Mouse (Mus musculus) CH12.LX (cell line): ENCODE measurements around the gene Arhgef19. TPM values are rescaled to one million over a fixed set of nuclear protein-coding genes. Genes with fewer than 3 reads are reported as not detected.

Experiments used
- DNase-seq: peaks from one replicate; pipeline ENCODE4 v3.0.0-alpha.2; 2013; ENCODE audit errors: extremely low read depth
- H3K27ac ChIP-seq: 2 replicates; pipeline ENCODE4 v1.5.1; 2012; ENCODE audit warnings: low read depth, mild to moderate bottlenecking, control low read depth, moderate library complexity; ENCODE audit not compliant: insufficient read depth
- H3K27me3 ChIP-seq: replicated peaks from 2 replicates; pipeline ENCODE3; 2012; ENCODE audit warnings: inconsistent platforms
- H3K36me3 ChIP-seq, 2 experiments: replicated peaks in 1 of 2; 2 replicates each; pipeline versions ENCODE3 to v1.6.1; 2012; ENCODE audit warnings: inconsistent platforms in 1 of 2, low read length in 1 of 2, mild to moderate bottlenecking in 1 of 2, mixed read lengths in 1 of 2, moderate library complexity in 1 of 2; ENCODE audit not compliant: control insufficient read depth in 1 of 2, insufficient read depth in 1 of 2
- H3K4me1 ChIP-seq, 2 experiments: 2 replicates each; pipeline ENCODE4 v1.6.1; 2012; ENCODE audit warnings: inconsistent platforms in 1 of 2, moderate library complexity in 1 of 2; ENCODE audit not compliant: insufficient read depth in 2 of 2, control insufficient read depth in 1 of 2
- H3K4me2 ChIP-seq: 2 replicates; pipeline ENCODE4 v1.6.1; 2012; ENCODE audit warnings: low read depth, mild to moderate bottlenecking, control low read depth; ENCODE audit not compliant: poor library complexity, insufficient read depth, severe bottlenecking
- H3K4me3 ChIP-seq, 3 experiments: fragments of 150-350 bp in 1 of 3; sonication (generic) in 1 of 3; replicated peaks in 1 of 3; 2 replicates each; pipeline versions ENCODE3 to v1.5.1; 2011 to 2012; ENCODE audit warnings: low read depth in 2 of 3, low read length in 2 of 3, mild to moderate bottlenecking in 2 of 3, moderate library complexity in 2 of 3, control low read depth in 1 of 3, improper control_type of control experiment in 1 of 3, inconsistent platforms in 1 of 3, mixed read lengths in 1 of 3; ENCODE audit not compliant: poor library complexity in 1 of 3
- H3K79me2 ChIP-seq: replicated peaks from 2 replicates; pipeline ENCODE4 v1.6.1; 2012; ENCODE audit warnings: mild to moderate bottlenecking, moderate library complexity; ENCODE audit not compliant: control insufficient read depth, poor library complexity, insufficient read depth, severe bottlenecking; ENCODE audit errors: extremely low read depth
- H3K9ac ChIP-seq: 2 replicates; pipeline ENCODE4 v1.6.1; 2012; ENCODE audit warnings: low read depth, mild to moderate bottlenecking, control low read depth, moderate library complexity; ENCODE audit not compliant: insufficient read depth
- H3K9me3 ChIP-seq: replicated peaks from 2 replicates; pipeline ENCODE3; 2012; ENCODE audit warnings: low read length, inconsistent platforms, mixed read lengths
- CTCF ChIP-seq, 2 experiments: IDR thresholded peaks in 1 of 2; conservative IDR thresholded peaks in 1 of 2; 2 replicates each; pipeline ENCODE4 v1.5.1; 2011 to 2012; ENCODE audit warnings: low read depth in 2 of 2, low read length in 2 of 2, improper control_type of control experiment in 1 of 2, inconsistent platforms in 1 of 2, mild to moderate bottlenecking in 1 of 2, moderate library complexity in 1 of 2
- ELF1 ChIP-seq: IDR thresholded peaks from 2 replicates; pipeline ENCODE4 v1.6.1; 2014; ENCODE audit warnings: low read depth, mild to moderate bottlenecking, inconsistent platforms, low read length, improper control_type of control experiment
- GABPA ChIP-seq: IDR thresholded peaks from 2 replicates; pipeline ENCODE4 v1.6.1; 2012; ENCODE audit warnings: low read depth, low read length, improper control_type of control experiment, inconsistent platforms; ENCODE audit not compliant: insufficient replicate concordance
- HCFC1 ChIP-seq: IDR thresholded peaks from 2 replicates; pipeline ENCODE4 v1.6.1; 2012; ENCODE audit warnings: low read depth, mild to moderate bottlenecking, inconsistent platforms, low read length, improper control_type of control experiment
- JUN ChIP-seq: IDR thresholded peaks from 2 replicates; pipeline ENCODE4 v1.6.1; 2011; ENCODE audit warnings: low read depth, mild to moderate bottlenecking, low read length, improper control_type of control experiment, moderate library complexity; ENCODE audit not compliant: insufficient read depth
- JUND ChIP-seq: conservative IDR thresholded peaks from 2 replicates; pipeline ENCODE4 v1.6.1; 2011; ENCODE audit warnings: low read depth, low read length, improper control_type of control experiment
- KAT2A ChIP-seq: IDR thresholded peaks from 2 replicates; pipeline ENCODE4 v1.6.1; 2012; ENCODE audit warnings: low read length, improper control_type of control experiment, inconsistent platforms; ENCODE audit not compliant: insufficient replicate concordance
- MAFK ChIP-seq: IDR thresholded peaks from 2 replicates; pipeline ENCODE4 v1.6.1; 2011; ENCODE audit warnings: low read length, improper control_type of control experiment; ENCODE audit not compliant: insufficient replicate concordance
- MAZ ChIP-seq: IDR thresholded peaks from 2 replicates; pipeline ENCODE4 v1.6.1; 2012; ENCODE audit warnings: low read depth, mild to moderate bottlenecking, inconsistent platforms, low read length, improper control_type of control experiment, moderate library complexity
- MEF2A ChIP-seq: IDR thresholded peaks from 2 replicates; pipeline ENCODE4 v1.6.1; 2014; ENCODE audit warnings: low read depth, mild to moderate bottlenecking, inconsistent platforms, low read length, improper control_type of control experiment, borderline replicate concordance
- MYC ChIP-seq: IDR thresholded peaks from 2 replicates; pipeline ENCODE4 v1.6.1; 2011; ENCODE audit warnings: low read depth, mild to moderate bottlenecking, improper control_type of control experiment, low read length
- NELFE ChIP-seq: IDR thresholded peaks from 2 replicates; pipeline ENCODE4 v1.6.1; 2011; ENCODE audit warnings: low read depth, low read length, improper control_type of control experiment
- NRF1 ChIP-seq: IDR thresholded peaks from 2 replicates; pipeline ENCODE4 v1.6.1; 2014; ENCODE audit warnings: low read depth, mild to moderate bottlenecking, inconsistent platforms, low read length, improper control_type of control experiment, moderate library complexity
- POLR2AphosphoS2 ChIP-seq: IDR thresholded peaks from 2 replicates; pipeline ENCODE4 v1.6.1; 2011; ENCODE audit warnings: low read depth, low read length, improper control_type of control experiment
- RCOR1 ChIP-seq: conservative IDR thresholded peaks from 2 replicates; pipeline ENCODE4 v1.6.1; 2012; ENCODE audit warnings: low read depth, mild to moderate bottlenecking, inconsistent platforms, low read length, improper control_type of control experiment
- SIN3A ChIP-seq: IDR thresholded peaks from 2 replicates; pipeline ENCODE4 v1.6.1; 2012; ENCODE audit warnings: low read length, improper control_type of control experiment, inconsistent platforms
- SMC3 ChIP-seq: IDR thresholded peaks from 2 replicates; pipeline ENCODE4 v1.6.1; 2011; ENCODE audit warnings: low read depth, low read length, improper control_type of control experiment
- TBP ChIP-seq: conservative IDR thresholded peaks from 2 replicates; pipeline ENCODE4 v1.6.1; 2011; ENCODE audit warnings: low read depth, low read length, improper control_type of control experiment
- TCF12 ChIP-seq: IDR thresholded peaks from 2 replicates; pipeline ENCODE4 v1.6.1; 2014; ENCODE audit warnings: low read depth, mild to moderate bottlenecking, inconsistent platforms, low read length, improper control_type of control experiment
- USF2 ChIP-seq: conservative IDR thresholded peaks from 2 replicates; pipeline ENCODE4 v1.6.1; 2011; ENCODE audit warnings: low read depth, low read length, improper control_type of control experiment
- ZKSCAN1 ChIP-seq: IDR thresholded peaks from 2 replicates; pipeline ENCODE4 v1.6.1; 2012; ENCODE audit warnings: low read depth, inconsistent platforms, low read length, improper control_type of control experiment, borderline replicate concordance
- ZNF384 ChIP-seq: IDR thresholded peaks from 2 replicates; pipeline ENCODE4 v1.6.1; 2012; ENCODE audit warnings: low read depth, low read length, improper control_type of control experiment, inconsistent platforms
- dilution Hi-C: fragments of 300-500 bp; cut with MboI; formaldehyde crosslinking; loops from 2 replicates; pipeline ENCODE4 v1.14.3; 2020; ENCODE audit warnings: low sequenced_read_pairs; ENCODE audit not compliant: extremely low pct_unique_long_range_greater_than_20kb, extremely low pct_ligation_motif_present
- in situ Hi-C: fragments of 300-500 bp; cut with MboI; formaldehyde crosslinking; loops from 3 replicates; pipeline ENCODE4 v1.14.3; 2019; ENCODE audit warnings: low sequenced_read_pairs, low pct_ligation_motif_present, low pct_unique_long_range_greater_than_20kb, mixed read lengths
- polyA plus RNA-seq: library from polyadenylated mRNA; unstranded; fragments of >175 nt; gene quantifications from 2 replicates; pipeline ENCODE4 v1.2.1, GENCODE M21; 2012; ENCODE audit warnings: low read depth; ENCODE audit not compliant: insufficient read length
- total RNA-seq, 2 experiments: library from RNA; depleted of rRNA; stranded (reverse); fragments of 300-350 nt in 1 of 2; fragments of >200 nt in 1 of 2; gene quantifications; 2 replicates each; pipeline ENCODE4 v1.2.3; 2012 to 2014

Arhgef19 gene
- total and polyA plus RNA-seq, 3 experiments: 0.19 to 0.21 TPM; not detected in 1

DNA sequence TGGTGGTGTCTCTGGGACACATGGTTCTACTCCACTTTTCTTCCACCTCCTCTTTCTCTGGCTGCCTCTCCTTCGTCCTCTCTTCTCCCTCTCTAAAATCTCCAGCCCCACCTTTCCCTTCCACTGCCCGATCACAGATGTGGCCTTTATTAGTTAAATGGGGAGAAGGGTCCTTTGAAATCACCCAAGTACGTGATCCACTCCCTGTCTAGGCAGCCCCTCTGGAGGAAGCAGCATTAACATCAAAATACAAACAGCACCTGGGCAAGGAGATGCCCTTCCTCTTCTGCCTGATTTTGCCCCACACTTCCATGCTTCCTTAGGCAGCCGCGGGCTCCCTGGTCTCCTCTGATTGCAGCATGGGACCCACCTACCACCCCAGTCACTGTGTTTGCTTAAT lies 43.3 kb downstream of the Arhgef19 start:
- dilution Hi-C loops: no loop called here
- Histone ChIP-seq H3K36me3 (no peaks in the 10 kb centered on the region), H3K27me3 (peaks cover 87% of the 10 kb centered on the region), H3K4me3 (no peak overlapping the region), H3K79me2 (no peaks in the 10 kb centered on the region), H3K9me3 (no peaks in the 10 kb centered on the region), H3K4me2 (no peak overlapping the region), H3K27ac (no peak overlapping the region), H3K4me1 (peaks cover 10 to 42% of the 10 kb centered on the region in 2 experiments), H3K9ac (no peak overlapping the region)
- TF ChIP-seq ZKSCAN1 (no peak), MAZ (no peak), SMC3 (no peak), POLR2AphosphoS2 (no peak), TCF12 (no peak), ELF1 (no peak), JUN (no peak), MYC (no peak), MEF2A (no peak), USF2 (no peak), GABPA (no peak), JUND (no peak), NELFE (no peak), ZNF384 (no peak), SIN3A (no peak), RCOR1 (no peak), NRF1 (no peak), CTCF (conservative IDR thresholded peaks at IDR 0.05 in 1 of 2, IDR thresholded peaks at IDR 0.05 in 1 of 2; ENCODE audit: low read depth in 2 of 2, low read length in 2 of 2) (no peak)
- no peak for DNase-seq
- in situ Hi-C loops: no loop called here

DNA sequence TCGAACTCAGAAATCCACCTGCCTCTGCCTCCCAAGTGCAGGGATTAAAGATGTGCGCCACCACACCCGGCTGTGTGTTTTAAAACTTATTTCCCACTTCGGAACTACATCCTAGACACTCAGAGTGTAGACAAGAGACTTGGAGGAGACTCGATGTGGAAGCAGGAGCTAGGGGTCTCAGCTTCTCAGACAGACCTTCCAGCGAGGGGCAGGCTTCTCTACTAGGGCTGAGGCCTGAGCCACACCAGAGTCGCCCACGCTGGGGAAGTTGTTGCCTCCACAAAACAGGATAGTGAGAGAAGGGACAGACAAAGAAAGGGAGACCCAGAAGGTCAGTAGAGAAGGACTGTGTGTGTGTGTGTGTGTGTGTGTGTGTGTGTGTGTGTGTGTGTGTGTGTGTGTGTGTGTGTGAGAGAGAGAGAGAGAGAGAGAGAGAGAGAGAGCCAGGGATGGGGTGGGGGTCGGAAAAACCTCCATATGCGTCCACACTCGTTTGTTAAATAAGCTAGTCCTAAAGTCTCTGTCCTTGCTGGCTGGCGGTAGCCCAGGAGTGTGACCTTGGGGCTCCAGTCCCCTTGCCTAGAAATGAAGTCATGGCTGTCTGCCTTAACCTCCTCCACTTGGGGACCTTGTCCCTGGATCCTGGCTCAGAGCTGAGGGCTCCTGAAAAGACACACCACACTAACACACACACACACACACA lies 44.0 kb downstream of the Arhgef19 start:
- H3K79me2 ChIP-seq: no peaks in the 10 kb centered on the region
- dilution Hi-C loops (no loop called here), in situ Hi-C loops (no loop called here)
- H3K27ac ChIP-seq: no peak overlapping the region
- peaks cover 87% of the 10 kb centered on the region for H3K27me3 ChIP-seq
- H3K4me2 ChIP-seq: no peak overlapping the region
- TF ChIP-seq CTCF (conservative IDR thresholded peaks at IDR 0.05 in 1 of 2, IDR thresholded peaks at IDR 0.05 in 1 of 2; ENCODE audit: low read depth in 2 of 2, low read length in 2 of 2): no peak
- no peak for TF ChIP-seq GABPA
- no peak for TF ChIP-seq NRF1
- no peak for TF ChIP-seq HCFC1
- no peak for TF ChIP-seq MYC
- no peak for TF ChIP-seq ZNF384
- TF ChIP-seq JUND: no peak
- no peak for TF ChIP-seq MAZ
- TF ChIP-seq MAFK: no peak
- TF ChIP-seq TBP: no peak
- TF ChIP-seq SIN3A: no peak
- no peak for TF ChIP-seq NELFE
- TF ChIP-seq KAT2A: no peak
- H3K4me1 ChIP-seq: peaks cover 14 to 44% of the 10 kb centered on the region in 2 experiments
- H3K4me3 ChIP-seq: no peak overlapping the region
- no peaks in the 10 kb centered on the region for H3K36me3 ChIP-seq
- DNase-seq: no peak
- H3K9ac ChIP-seq: no peak overlapping the region
- H3K9me3 ChIP-seq: no peaks in the 10 kb centered on the region
